Mouse (Mus musculus): Measurements from ENCODE around the gene Ugt1a6b. TPM values are rescaled to one million over a fixed set of nuclear protein-coding genes. Genes with fewer than 3 reads are reported as not detected.

The Ugt1a6b gene
- polyA plus RNA-seq, 1 experiment from 2014 or later = 0.13 TPM

- WGBS = 71% methylated on average over 4 of the region's 4 CpGs
- DNase-seq = no peak
Measured at GRCm38 (mm10) chr1:88240579-88240978, 137.5 kb downstream of the Ugt1a6b start.

GRCm38 (mm10) chr1:88243861-88244260, 140.8 kb downstream of the Ugt1a6b start:
- WGBS = 65% methylated on average over 5 of the region's 5 CpGs

More at GRCm38 (mm10) chr1:88240579-88240978, 137.5 kb downstream of the Ugt1a6b start:
- Histone ChIP-seq H3K36me3 (ENCODE audit: control insufficient read depth, insufficient read depth, low read length) (no peaks in the 10 kb centered on the region), H3K27me3 (ENCODE audit: control insufficient read depth, insufficient read depth, low read length) (no peaks in the 10 kb centered on the region), H3K9me3 (ENCODE audit: control insufficient read depth, low read length) (peaks cover 96% of the 10 kb centered on the region), H3K27ac (replicated peaks; ENCODE audit: low read depth, low read length) (no peak overlapping the region), H3K4me3 (replicated peaks; ENCODE audit: low read depth, low read length) (no peak overlapping the region), H3K4me1 (ENCODE audit: control insufficient read depth, insufficient read depth, low read length) (no peaks in the 10 kb centered on the region), H3K9ac (replicated peaks; ENCODE audit: low read length) (no peak overlapping the region), H3K4me2 (ENCODE audit: low read length) (no peak overlapping the region)
- 0 out of 2 replicates have a peak, but pooled peaks have one; percentile 4 for ATAC-seq (ENCODE audit: low FRiP score, low TSS enrichment)

GRCm38 (mm10) chr1:88245881-88246280, 142.8 kb downstream of the Ugt1a6b start:
- WGBS = 77% methylated on average over 6 of the region's 6 CpGs
- H3K4me1 ChIP-seq (ENCODE audit: control insufficient read depth, insufficient read depth, low read length) = no peaks in the 10 kb centered on the region
- H3K27me3 ChIP-seq (ENCODE audit: control insufficient read depth, insufficient read depth, low read length) = no peaks in the 10 kb centered on the region
- H3K27ac ChIP-seq (replicated peaks; ENCODE audit: low read depth, low read length) = no peak overlapping the region
- no peaks in the 10 kb centered on the region for H3K36me3 ChIP-seq (ENCODE audit: control insufficient read depth, insufficient read depth, low read length)
- H3K4me3 ChIP-seq (replicated peaks; ENCODE audit: low read depth, low read length) = no peak overlapping the region
- peaks cover 99% of the 10 kb centered on the region for H3K9me3 ChIP-seq (ENCODE audit: control insufficient read depth, low read length)
- H3K4me2 ChIP-seq (ENCODE audit: low read length) = no peak overlapping the region
- H3K9ac ChIP-seq (replicated peaks; ENCODE audit: low read length) = no peak overlapping the region
- ATAC-seq (ENCODE audit: low FRiP score, low TSS enrichment) (no peak), DNase-seq (no peak)

More at GRCm38 (mm10) chr1:88243861-88244260, 140.8 kb downstream of the Ugt1a6b start:
- no peak for ATAC-seq (ENCODE audit: low FRiP score, low TSS enrichment)
- Histone ChIP-seq H3K9ac (replicated peaks; ENCODE audit: low read length) (no peak overlapping the region), H3K27me3 (ENCODE audit: control insufficient read depth, insufficient read depth, low read length) (no peaks in the 10 kb centered on the region), H3K36me3 (ENCODE audit: control insufficient read depth, insufficient read depth, low read length) (no peaks in the 10 kb centered on the region), H3K4me1 (ENCODE audit: control insufficient read depth, insufficient read depth, low read length) (no peaks in the 10 kb centered on the region), H3K4me3 (replicated peaks; ENCODE audit: low read depth, low read length) (no peak overlapping the region), H3K27ac (replicated peaks; ENCODE audit: low read depth, low read length) (no peak overlapping the region), H3K4me2 (ENCODE audit: low read length) (no peak overlapping the region), H3K9me3 (ENCODE audit: control insufficient read depth, low read length) (peaks cover 99% of the 10 kb centered on the region)
- no peak for DNase-seq

DNA sequence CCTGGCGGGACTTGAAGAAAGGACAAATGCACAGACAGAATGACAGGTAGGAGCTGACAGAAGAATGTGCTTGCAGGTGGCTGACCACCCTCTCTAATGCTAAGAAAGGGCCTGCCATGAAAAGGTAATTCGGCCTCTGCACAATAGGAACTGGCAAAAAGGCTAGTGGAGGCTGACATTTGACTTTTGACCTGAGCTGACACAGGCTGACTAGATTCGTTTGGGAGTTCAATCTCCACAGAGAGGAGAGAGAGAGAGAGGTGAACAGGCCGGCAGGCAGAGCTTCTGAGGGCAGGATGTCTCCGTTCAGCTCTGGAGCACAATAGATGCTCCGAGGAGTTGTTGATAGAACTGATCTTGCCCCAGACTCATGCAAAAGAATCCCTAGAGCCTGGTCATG, 143.3 kb downstream of the Ugt1a6b start:
- peaks cover 99% of the 10 kb centered on the region for H3K9me3 ChIP-seq (ENCODE audit: control insufficient read depth, low read length)
- no peak overlapping the region for H3K27ac ChIP-seq (replicated peaks; ENCODE audit: low read depth, low read length)
- no peaks in the 10 kb centered on the region for H3K36me3 ChIP-seq (ENCODE audit: control insufficient read depth, insufficient read depth, low read length)
- ATAC-seq (ENCODE audit: low FRiP score, low TSS enrichment) (no peak), DNase-seq (no peak)
- no peak overlapping the region for H3K4me2 ChIP-seq (ENCODE audit: low read length)
- H3K27me3 ChIP-seq (ENCODE audit: control insufficient read depth, insufficient read depth, low read length) = no peaks in the 10 kb centered on the region
- H3K4me1 ChIP-seq (ENCODE audit: control insufficient read depth, insufficient read depth, low read length) = no peaks in the 10 kb centered on the region
- H3K4me3 ChIP-seq (replicated peaks; ENCODE audit: low read depth, low read length) = no peak overlapping the region
- 47% methylated on average over 6 of the region's 6 CpGs for WGBS
- H3K9ac ChIP-seq (replicated peaks; ENCODE audit: low read length) = no peak overlapping the region

GRCm38 (mm10) chr1:88247660-88248059, 144.6 kb downstream of the Ugt1a6b start:
- no peaks in the 10 kb centered on the region for H3K4me1 ChIP-seq (ENCODE audit: control insufficient read depth, insufficient read depth, low read length)
- ATAC-seq (ENCODE audit: low FRiP score, low TSS enrichment) (no peak), DNase-seq (no peak)
- H3K36me3 ChIP-seq (ENCODE audit: control insufficient read depth, insufficient read depth, low read length) = no peaks in the 10 kb centered on the region
- H3K4me2 ChIP-seq (ENCODE audit: low read length) = no peak overlapping the region
- H3K4me3 ChIP-seq (replicated peaks; ENCODE audit: low read depth, low read length) = no peak overlapping the region
- H3K9me3 ChIP-seq (ENCODE audit: control insufficient read depth, low read length) = peaks cover 96% of the 10 kb centered on the region
- H3K27ac ChIP-seq (replicated peaks; ENCODE audit: low read depth, low read length) = no peak overlapping the region
- H3K27me3 ChIP-seq (ENCODE audit: control insufficient read depth, insufficient read depth, low read length) = no peaks in the 10 kb centered on the region
- H3K9ac ChIP-seq (replicated peaks; ENCODE audit: low read length) = no peak overlapping the region
- WGBS = 48% methylated on average over 2 of the region's 2 CpGs

GRCm38 (mm10) chr1:88248658-88249057, 145.6 kb downstream of the Ugt1a6b start:
- no peak for ATAC-seq (ENCODE audit: low FRiP score, low TSS enrichment)
- no peaks in the 10 kb centered on the region for H3K36me3 ChIP-seq (ENCODE audit: control insufficient read depth, insufficient read depth, low read length)
- DNase-seq = no peak
- 70% methylated on average over 4 of the region's 4 CpGs for WGBS
- no peaks in the 10 kb centered on the region for H3K4me1 ChIP-seq (ENCODE audit: control insufficient read depth, insufficient read depth, low read length)
- H3K4me2 ChIP-seq (ENCODE audit: low read length) = no peak overlapping the region
- H3K4me3 ChIP-seq (replicated peaks; ENCODE audit: low read depth, low read length) = no peak overlapping the region
- H3K27ac ChIP-seq (replicated peaks; ENCODE audit: low read depth, low read length) = no peak overlapping the region
- no peaks in the 10 kb centered on the region for H3K27me3 ChIP-seq (ENCODE audit: control insufficient read depth, insufficient read depth, low read length)
- H3K9me3 ChIP-seq (ENCODE audit: control insufficient read depth, low read length) = peaks cover 97% of the 10 kb centered on the region
- H3K9ac ChIP-seq (replicated peaks; ENCODE audit: low read length) = no peak overlapping the region

DNA sequence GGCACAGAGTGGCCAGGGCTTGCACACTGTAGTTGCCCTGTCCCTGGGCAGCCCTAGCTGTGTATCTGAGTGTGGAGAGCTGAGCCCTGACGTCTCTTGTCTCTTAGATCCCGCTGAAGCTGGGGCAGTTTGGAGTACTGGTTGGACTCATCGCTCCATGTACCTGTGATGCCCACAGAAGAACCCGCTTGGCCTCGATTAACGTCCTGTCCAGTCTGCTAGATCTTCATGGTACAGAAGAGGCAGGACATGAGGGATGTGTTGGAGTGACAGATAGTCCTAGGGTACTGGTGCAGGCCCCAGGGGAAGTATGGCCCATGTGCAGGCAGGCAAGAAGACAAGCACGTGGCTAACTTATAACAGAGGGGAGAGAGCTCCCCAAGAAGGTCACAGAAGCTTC, 146.5 kb downstream of the Ugt1a6b start:
- Histone ChIP-seq H3K27ac (replicated peaks; ENCODE audit: low read depth, low read length) (no peak overlapping the region), H3K4me1 (ENCODE audit: control insufficient read depth, insufficient read depth, low read length) (no peaks in the 10 kb centered on the region), H3K36me3 (ENCODE audit: control insufficient read depth, insufficient read depth, low read length) (no peaks in the 10 kb centered on the region), H3K9me3 (ENCODE audit: control insufficient read depth, low read length) (peaks cover 95% of the 10 kb centered on the region), H3K27me3 (ENCODE audit: control insufficient read depth, insufficient read depth, low read length) (no peaks in the 10 kb centered on the region), H3K9ac (replicated peaks; ENCODE audit: low read length) (no peak overlapping the region), H3K4me3 (replicated peaks; ENCODE audit: low read depth, low read length) (no peak overlapping the region), H3K4me2 (ENCODE audit: low read length) (no peak overlapping the region)
- DNase-seq (no peak), ATAC-seq (ENCODE audit: low FRiP score, low TSS enrichment) (no peak)
- 77% methylated on average over 7 of the region's 7 CpGs for WGBS

DNA sequence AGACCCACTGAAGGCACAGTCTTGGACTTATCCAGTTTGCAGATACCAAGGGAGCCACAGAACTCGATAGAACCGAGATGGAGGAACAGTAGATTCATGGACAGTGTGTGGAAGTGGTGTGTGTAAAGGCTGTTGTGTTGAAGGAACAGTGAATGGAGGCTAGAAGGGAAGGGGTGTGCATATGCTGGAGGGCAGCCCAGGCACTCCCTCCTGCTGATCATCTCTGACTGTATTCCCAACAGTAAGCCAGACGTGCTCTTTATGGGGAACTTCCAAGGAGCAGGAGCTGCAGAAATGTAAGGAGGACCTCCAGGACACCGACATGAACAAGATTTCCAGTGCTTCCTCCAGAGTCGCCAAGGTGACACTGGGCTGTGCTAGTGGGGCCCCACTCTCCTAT, 147.0 kb downstream of the Ugt1a6b start:
- Histone ChIP-seq H3K27me3 (ENCODE audit: control insufficient read depth, insufficient read depth, low read length) (no peaks in the 10 kb centered on the region), H3K4me3 (replicated peaks; ENCODE audit: low read depth, low read length) (no peak overlapping the region), H3K4me1 (ENCODE audit: control insufficient read depth, insufficient read depth, low read length) (no peaks in the 10 kb centered on the region), H3K36me3 (ENCODE audit: control insufficient read depth, insufficient read depth, low read length) (no peaks in the 10 kb centered on the region), H3K27ac (replicated peaks; ENCODE audit: low read depth, low read length) (no peak overlapping the region), H3K9ac (replicated peaks; ENCODE audit: low read length) (no peak overlapping the region), H3K9me3 (ENCODE audit: control insufficient read depth, low read length) (peaks cover 95% of the 10 kb centered on the region), H3K4me2 (ENCODE audit: low read length) (no peak overlapping the region)
- WGBS = 83% methylated on average over 5 of the region's 5 CpGs
- no peak for DNase-seq
- no peak for ATAC-seq (ENCODE audit: low FRiP score, low TSS enrichment)

- Histone ChIP-seq H3K36me3 (ENCODE audit: control insufficient read depth, insufficient read depth, low read length) (no peaks in the 10 kb centered on the region), H3K4me3 (replicated peaks; ENCODE audit: low read depth, low read length) (no peak overlapping the region), H3K27me3 (ENCODE audit: control insufficient read depth, insufficient read depth, low read length) (no peaks in the 10 kb centered on the region), H3K27ac (replicated peaks; ENCODE audit: low read depth, low read length) (no peak overlapping the region), H3K9me3 (ENCODE audit: control insufficient read depth, low read length) (peaks cover 92% of the 10 kb centered on the region), H3K9ac (replicated peaks; ENCODE audit: low read length) (no peak overlapping the region), H3K4me1 (ENCODE audit: control insufficient read depth, insufficient read depth, low read length) (no peaks in the 10 kb centered on the region), H3K4me2 (ENCODE audit: low read length) (no peak overlapping the region)
- no peak for ATAC-seq (ENCODE audit: low FRiP score, low TSS enrichment)
- DNase-seq = no peak
- 74% methylated on average over 8 of the region's 8 CpGs for WGBS
Measured at GRCm38 (mm10) chr1:88253106-88253505, 150.1 kb downstream of the Ugt1a6b start.
